Mouse (Mus musculus): ENCODE data around the gene Nrarp. TPM values are rescaled to one million over a fixed set of nuclear protein-coding genes. Genes with fewer than 3 reads are reported as not detected.

The Nrarp gene
- polyA plus RNA-seq, 1 experiment from 2014 or later: 13.6 TPM

GRCm38 (mm10) chr2:25171101-25171768 lies 9.3 kb upstream of the Nrarp start:
- WGBS: 75% methylated on average over 6 of the region's 6 CpGs
- Histone ChIP-seq H3K9me3 (ENCODE audit: control insufficient read depth, low read length) (no peaks in the 10 kb centered on the region), H3K4me1 (ENCODE audit: control insufficient read depth, insufficient read depth, low read depth, low read length) (peaks cover 10% of the 10 kb centered on the region)

GRCm38 (mm10) chr2:25171769-25172153 lies 8.8 kb upstream of the Nrarp start:
- Histone ChIP-seq H3K9me3 (ENCODE audit: control insufficient read depth, low read length) (no peaks in the 10 kb centered on the region), H3K27me3 (replicated peaks; ENCODE audit: control insufficient read depth, insufficient read depth, low read length) (no peaks in the 10 kb centered on the region), H3K4me3 (ENCODE audit: low read length) (no peak overlapping the region), H3K4me1 (ENCODE audit: control insufficient read depth, insufficient read depth, low read depth, low read length) (peaks cover 14% of the 10 kb centered on the region), H3K4me2 (ENCODE audit: low read length) (no peak overlapping the region), H3K9ac (ENCODE audit: low read depth, low read length) (no peak overlapping the region), H3K36me3 (ENCODE audit: control insufficient read depth, insufficient read depth, low read length) (no peaks in the 10 kb centered on the region), H3K27ac (ENCODE audit: low read depth, low read length) (no peak overlapping the region)
- no peak for ATAC-seq
- WGBS: 29% methylated on average over 1 of the region's 1 CpGs

More at GRCm38 (mm10) chr2:25171101-25171768, 9.3 kb upstream of the Nrarp start:
- H3K9ac ChIP-seq (ENCODE audit: low read depth, low read length): no peak overlapping the region
- no peak overlapping the region for H3K27ac ChIP-seq (ENCODE audit: low read depth, low read length)
- no peaks in the 10 kb centered on the region for H3K27me3 ChIP-seq (replicated peaks; ENCODE audit: control insufficient read depth, insufficient read depth, low read length)
- no peak overlapping the region for H3K4me3 ChIP-seq (ENCODE audit: low read length)
- ATAC-seq: no peak
- no peaks in the 10 kb centered on the region for H3K36me3 ChIP-seq (ENCODE audit: control insufficient read depth, insufficient read depth, low read length)
- H3K4me2 ChIP-seq (ENCODE audit: low read length): no peak overlapping the region

- 78% methylated on average over 8 of the region's 8 CpGs for WGBS
- H3K36me3 ChIP-seq (ENCODE audit: control insufficient read depth, insufficient read depth, low read length): no peaks in the 10 kb centered on the region
- no peaks in the 10 kb centered on the region for H3K27me3 ChIP-seq (replicated peaks; ENCODE audit: control insufficient read depth, insufficient read depth, low read length)
- H3K4me2 ChIP-seq (ENCODE audit: low read length): no peak overlapping the region
- H3K27ac ChIP-seq (ENCODE audit: low read depth, low read length): no peak overlapping the region
- ATAC-seq: no peak
- H3K4me3 ChIP-seq (ENCODE audit: low read length): no peak overlapping the region
- H3K9me3 ChIP-seq (ENCODE audit: control insufficient read depth, low read length): no peaks in the 10 kb centered on the region
- H3K9ac ChIP-seq (ENCODE audit: low read depth, low read length): no peak overlapping the region
- H3K4me1 ChIP-seq (ENCODE audit: control insufficient read depth, insufficient read depth, low read depth, low read length): peaks cover 18% of the 10 kb centered on the region
Measured at GRCm38 (mm10) chr2:25172629-25173028, 7.9 kb upstream of the Nrarp start.

GRCm38 (mm10) chr2:25173821-25174220 lies 6.7 kb upstream of the Nrarp start:
- 98% methylated on average over 4 of the region's 4 CpGs for WGBS
- H3K36me3 ChIP-seq (ENCODE audit: control insufficient read depth, insufficient read depth, low read length): no peaks in the 10 kb centered on the region
- H3K4me2 ChIP-seq (ENCODE audit: low read length): no peak overlapping the region
- no peak overlapping the region for H3K4me3 ChIP-seq (ENCODE audit: low read length)
- H3K9ac ChIP-seq (ENCODE audit: low read depth, low read length): no peak overlapping the region
- no peak overlapping the region for H3K27ac ChIP-seq (ENCODE audit: low read depth, low read length)
- peaks cover 18% of the 10 kb centered on the region for H3K4me1 ChIP-seq (ENCODE audit: control insufficient read depth, insufficient read depth, low read depth, low read length)
- ATAC-seq: no peak
- H3K27me3 ChIP-seq (replicated peaks; ENCODE audit: control insufficient read depth, insufficient read depth, low read length): no peaks in the 10 kb centered on the region
- no peaks in the 10 kb centered on the region for H3K9me3 ChIP-seq (ENCODE audit: control insufficient read depth, low read length)

- Histone ChIP-seq H3K27me3 (replicated peaks; ENCODE audit: control insufficient read depth, insufficient read depth, low read length) (no peaks in the 10 kb centered on the region), H3K36me3 (ENCODE audit: control insufficient read depth, insufficient read depth, low read length) (no peaks in the 10 kb centered on the region), H3K4me3 (ENCODE audit: low read length) (no peak overlapping the region), H3K27ac (ENCODE audit: low read depth, low read length) (no peak overlapping the region), H3K4me1 (ENCODE audit: control insufficient read depth, insufficient read depth, low read depth, low read length) (peaks cover 19% of the 10 kb centered on the region), H3K9me3 (ENCODE audit: control insufficient read depth, low read length) (no peaks in the 10 kb centered on the region), H3K4me2 (ENCODE audit: low read length) (no peak overlapping the region), H3K9ac (ENCODE audit: low read depth, low read length) (no peak overlapping the region)
- 62% methylated on average over 7 of the region's 7 CpGs for WGBS
- no peak for ATAC-seq
Measured at GRCm38 (mm10) chr2:25174866-25175689, 5.5 kb upstream of the Nrarp start.

GRCm38 (mm10) chr2:25175690-25176078 lies 4.9 kb upstream of the Nrarp start:
- Histone ChIP-seq H3K4me2 (ENCODE audit: low read length) (no peak overlapping the region), H3K4me3 (ENCODE audit: low read length) (no peak overlapping the region), H3K27ac (ENCODE audit: low read depth, low read length) (no peak overlapping the region; the same call in 1 of the 2 replicates), H3K4me1 (ENCODE audit: control insufficient read depth, insufficient read depth, low read depth, low read length) (peaks cover 21% of the 10 kb centered on the region), H3K36me3 (ENCODE audit: control insufficient read depth, insufficient read depth, low read length) (no peaks in the 10 kb centered on the region), H3K27me3 (replicated peaks; ENCODE audit: control insufficient read depth, insufficient read depth, low read length) (no peaks in the 10 kb centered on the region), H3K9ac (ENCODE audit: low read depth, low read length) (no peak overlapping the region), H3K9me3 (ENCODE audit: control insufficient read depth, low read length) (no peaks in the 10 kb centered on the region)
- WGBS: 81% methylated on average over 4 of the region's 4 CpGs
- ATAC-seq: no peak

- Histone ChIP-seq H3K27ac (ENCODE audit: low read depth, low read length) (peak overlapping the region; percentile 77), H3K4me3 (ENCODE audit: low read length) (no peak overlapping the region), H3K4me1 (ENCODE audit: control insufficient read depth, insufficient read depth, low read depth, low read length) (peaks cover 21% of the 10 kb centered on the region), H3K9me3 (ENCODE audit: control insufficient read depth, low read length) (no peaks in the 10 kb centered on the region), H3K36me3 (ENCODE audit: control insufficient read depth, insufficient read depth, low read length) (no peaks in the 10 kb centered on the region), H3K4me2 (ENCODE audit: low read length) (peak overlapping the region; percentile 33), H3K27me3 (replicated peaks; ENCODE audit: control insufficient read depth, insufficient read depth, low read length) (no peaks in the 10 kb centered on the region), H3K9ac (ENCODE audit: low read depth, low read length) (peak overlapping the region; percentile 1; the same call in 1 of the 2 replicates)
- WGBS: 62% methylated on average over 6 of the region's 6 CpGs
- no peak for ATAC-seq
Measured at GRCm38 (mm10) chr2:25176573-25176972, 4.0 kb upstream of the Nrarp start.

- Histone ChIP-seq H3K4me2 (ENCODE audit: low read length) (peak overlapping the region; percentile 33), H3K4me3 (ENCODE audit: low read length) (no peak overlapping the region), H3K27ac (ENCODE audit: low read depth, low read length) (peak overlapping the region; percentile 77), H3K9ac (ENCODE audit: low read depth, low read length) (no peak overlapping the region), H3K4me1 (ENCODE audit: control insufficient read depth, insufficient read depth, low read depth, low read length) (peaks cover 22% of the 10 kb centered on the region), H3K27me3 (replicated peaks; ENCODE audit: control insufficient read depth, insufficient read depth, low read length) (no peaks in the 10 kb centered on the region), H3K9me3 (ENCODE audit: control insufficient read depth, low read length) (no peaks in the 10 kb centered on the region), H3K36me3 (ENCODE audit: control insufficient read depth, insufficient read depth, low read length) (no peaks in the 10 kb centered on the region)
- ATAC-seq: no peak
- 42% methylated on average over 4 of the region's 4 CpGs for WGBS
Measured at GRCm38 (mm10) chr2:25177076-25177475, 3.5 kb upstream of the Nrarp start.

- Histone ChIP-seq H3K9me3 (ENCODE audit: control insufficient read depth, low read length) (no peaks in the 10 kb centered on the region), H3K4me1 (ENCODE audit: control insufficient read depth, insufficient read depth, low read depth, low read length) (peaks cover 26% of the 10 kb centered on the region), H3K36me3 (ENCODE audit: control insufficient read depth, insufficient read depth, low read length) (no peaks in the 10 kb centered on the region), H3K27me3 (replicated peaks; ENCODE audit: control insufficient read depth, insufficient read depth, low read length) (no peaks in the 10 kb centered on the region), H3K4me2 (ENCODE audit: low read length) (peak overlapping the region; percentile 33), H3K4me3 (ENCODE audit: low read length) (0 out of 2 replicates have a peak overlapping the region, but pooled peaks have one; percentile 2), H3K27ac (ENCODE audit: low read depth, low read length) (peak overlapping the region; percentile 77), H3K9ac (ENCODE audit: low read depth, low read length) (no peak overlapping the region)
- 2% methylated on average over 6 of the region's 6 CpGs for WGBS
- peak; percentile 51 for ATAC-seq
Measured at GRCm38 (mm10) chr2:25177685-25178084, 2.9 kb upstream of the Nrarp start.
